In the genomic region with DNA sequence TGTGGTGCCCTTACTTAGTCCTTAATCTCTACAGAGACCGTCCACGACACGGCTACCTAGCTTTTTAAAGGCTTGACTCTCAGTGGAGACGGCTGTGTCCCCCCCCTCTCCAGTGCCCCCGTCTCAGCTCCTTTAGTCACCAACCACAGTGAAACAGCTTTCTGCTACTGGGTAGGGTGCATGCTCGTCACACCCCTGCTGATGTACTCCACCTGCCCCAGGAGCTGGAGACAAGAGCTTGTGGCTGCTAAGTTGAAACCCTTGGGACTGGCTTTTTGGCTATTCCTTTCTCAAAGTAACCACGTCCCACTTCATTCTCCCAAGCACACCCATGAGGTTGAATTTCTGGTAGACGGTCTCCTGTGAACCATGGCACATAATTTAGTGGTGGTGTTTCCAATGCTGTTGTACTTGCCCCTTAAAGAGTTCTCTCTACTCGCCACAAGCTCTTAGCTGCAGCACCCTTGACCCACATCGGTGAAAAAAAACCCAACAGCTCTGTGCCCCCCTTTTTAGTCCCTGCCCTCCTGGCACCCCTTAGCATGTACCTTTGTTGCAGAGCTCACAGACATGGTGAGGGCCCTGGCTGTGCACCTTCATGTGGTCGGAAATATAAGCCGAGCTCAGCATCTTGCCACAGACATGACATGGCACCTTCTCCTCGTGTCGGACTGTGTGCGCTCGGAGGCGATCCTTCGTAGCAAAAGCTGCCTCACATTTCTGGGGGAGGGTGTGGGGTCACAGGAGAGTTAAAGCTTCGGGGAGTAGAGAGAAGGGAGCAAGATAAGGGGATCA, we compare ENCODE assay signal across 8 mouse cellular contexts. TPM values are rescaled to one million over a fixed set of nuclear protein-coding genes. Genes with fewer than 3 reads are reported as not detected.
DNase-seq lines count a peak whose midpoint lies in the region; ATAC-seq and TF ChIP-seq lines count a peak whose summit lies in the region.

No protein-coding gene starts in this region.

- WGBS in forebrain, embryonic 14.5 days, result 17% methylated on average over 19 of the region's 19 CpGs
- 24% methylated on average over 19 of the region's 19 CpGs for WGBS in liver, embryonic 12.5 days (ENCODE audit: insufficient replicate concordance)
- WGBS in stomach, postnatal 0 days, result 18% methylated on average over 19 of the region's 19 CpGs

- TF ChIP-seq CTCF in ES-Bruce4 (IDR thresholded peaks at IDR 0.05; ENCODE audit: low read depth, low read length), result no peak
- TF ChIP-seq CTCF in stomach, postnatal 0 days (IDR thresholded peaks at IDR 0.05; ENCODE audit: low read depth), result no peak

- peak overlapping the region; percentile 92 for H3K9ac ChIP-seq in ES-Bruce4 (ENCODE audit: low read depth, poor library complexity, severe bottlenecking)
- peak overlapping the region; percentile 99 for H3K9ac ChIP-seq in forebrain, embryonic 14.5 days (ENCODE audit: low read length)
- H3K9ac ChIP-seq in liver, embryonic 12.5 days, result peak overlapping the region; percentile 100
- peak overlapping the region; percentile 87 for H3K9ac ChIP-seq in stomach, postnatal 0 days (ENCODE audit: low read length)

- H3K4me3 ChIP-seq in ES-Bruce4 (ENCODE audit: low read depth, low read length), result peak overlapping the region; percentile 73
- H3K4me3 ChIP-seq in forebrain, embryonic 14.5 days (ENCODE audit: low read depth, low read length), result peak overlapping the region; percentile 97
- H3K4me3 ChIP-seq in liver, embryonic 12.5 days, result peak overlapping the region; percentile 90
- H3K4me3 ChIP-seq in stomach, postnatal 0 days (ENCODE audit: low read depth, low read length), result peak overlapping the region; percentile 84

- DNase-seq in gastrocnemius, postnatal 25 days, result peak; percentile 25
- DNase-seq in gastrocnemius, postnatal 14 days, result no peak
- no peak for DNase-seq in forebrain, embryonic 14.5 days (ENCODE audit: low spot score)
- no peak for DNase-seq in stomach, postnatal 0 days (ENCODE audit: low spot score)
- DNase-seq in layer of hippocampus, postnatal 25 days (ENCODE audit: extremely low spot score in 1 of 2, low spot score in 1 of 2), result no peak
- DNase-seq in gastrocnemius, postnatal 4 days (ENCODE audit: low spot score in 2 of 2), result no peak

- peaks cover 33% of the 10 kb centered on the region for H3K36me3 ChIP-seq in ES-Bruce4 (ENCODE audit: control insufficient read depth, insufficient read depth, low read length, poor library complexity, severe bottlenecking)
- peaks cover 39% of the 10 kb centered on the region for H3K36me3 ChIP-seq in forebrain, embryonic 14.5 days (ENCODE audit: control insufficient read depth, insufficient read depth, low read length)
- H3K36me3 ChIP-seq in liver, embryonic 12.5 days, result peaks cover 54% of the 10 kb centered on the region
- peaks cover 3% of the 10 kb centered on the region; the same call in 1 of the 2 replicates for H3K36me3 ChIP-seq in stomach, postnatal 0 days (ENCODE audit: control insufficient read depth, insufficient read depth, low read length)

- H3K4me1 ChIP-seq in ES-Bruce4 (ENCODE audit: control insufficient read depth, insufficient read depth, low read length), result no peaks in the 10 kb centered on the region
- peaks cover 39% of the 10 kb centered on the region for H3K4me1 ChIP-seq in forebrain, embryonic 14.5 days (ENCODE audit: control insufficient read depth, insufficient read depth, low read length)
- peaks cover 75% of the 10 kb centered on the region for H3K4me1 ChIP-seq in liver, embryonic 12.5 days
- peaks cover 12% of the 10 kb centered on the region for H3K4me1 ChIP-seq in stomach, postnatal 0 days (replicated peaks; ENCODE audit: control insufficient read depth, insufficient read depth)

- peak overlapping the region; percentile 98 for H3K4me2 ChIP-seq in forebrain, embryonic 14.5 days (ENCODE audit: low read length)
- H3K4me2 ChIP-seq in liver, embryonic 12.5 days, result peak overlapping the region; percentile 98
- H3K4me2 ChIP-seq in stomach, postnatal 0 days (replicated peaks; ENCODE audit: low read depth), result peak overlapping the region; percentile 96

- TF ChIP-seq EP300 in ES-Bruce4 (IDR thresholded peaks at IDR 0.05; ENCODE audit: insufficient read depth, low read depth, low read length), result no peak
- TF ChIP-seq EP300 in stomach, postnatal 0 days (optimal IDR thresholded peaks at IDR 0.05), result no peak

- no peak for ATAC-seq in forebrain, embryonic 14.5 days
- ATAC-seq in liver, embryonic 12.5 days, result no peak
- no peak for ATAC-seq in stomach, postnatal 0 days (ENCODE audit: low FRiP score, low TSS enrichment)

- no peaks in the 10 kb centered on the region for H3K27me3 ChIP-seq in ES-Bruce4 (ENCODE audit: control insufficient read depth, insufficient read depth, low read length, poor library complexity, severe bottlenecking)
- H3K27me3 ChIP-seq in forebrain, embryonic 14.5 days (replicated peaks; ENCODE audit: control insufficient read depth, insufficient read depth, low read length), result no peaks in the 10 kb centered on the region
- H3K27me3 ChIP-seq in liver, embryonic 12.5 days (replicated peaks), result no peaks in the 10 kb centered on the region
- no peaks in the 10 kb centered on the region for H3K27me3 ChIP-seq in stomach, postnatal 0 days (ENCODE audit: control insufficient read depth, insufficient read depth, low read length)

- intact Hi-C loops in gastrocnemius, postnatal 14 days (cut with DNase I; ENCODE audit: low total_unique reads), result no loop called here

- H3K9me3 ChIP-seq in ES-Bruce4 (replicated peaks; ENCODE audit: control insufficient read depth, insufficient read depth, low read length, poor library complexity, severe bottlenecking), result no peaks in the 10 kb centered on the region
- H3K9me3 ChIP-seq in forebrain, embryonic 14.5 days (replicated peaks; ENCODE audit: control insufficient read depth, low read length), result no peaks in the 10 kb centered on the region
- H3K9me3 ChIP-seq in liver, embryonic 12.5 days (replicated peaks), result no peaks in the 10 kb centered on the region
- no peaks in the 10 kb centered on the region for H3K9me3 ChIP-seq in stomach, postnatal 0 days (ENCODE audit: control insufficient read depth, low read length)

- peak overlapping the region; percentile 3 for H3K27ac ChIP-seq in ES-Bruce4 (ENCODE audit: insufficient read depth, low read length)
- peak overlapping the region; percentile 99 for H3K27ac ChIP-seq in forebrain, embryonic 14.5 days (ENCODE audit: low read depth, low read length)
- peak overlapping the region; percentile 98 for H3K27ac ChIP-seq in liver, embryonic 12.5 days
- H3K27ac ChIP-seq in stomach, postnatal 0 days (replicated peaks), result no peak overlapping the region

- TF ChIP-seq POLR2A in ES-Bruce4 (IDR thresholded peaks at IDR 0.05; ENCODE audit: insufficient read depth, low read length), result no peak

RNA-seq across cellular contexts. Expression of gene Maz, which starts 2.7 kb away (rescaled TPM):
- 10 to 100 TPM; 64.0 to 66.1 TPM for total RNA-seq in gastrocnemius, postnatal 25 days (2021)
- 10 to 100 TPM; 53.6 to 58.2 TPM for total RNA-seq in gastrocnemius, postnatal 14 days (2021)
- polyA plus RNA-seq in ES-Bruce4 (2011; ENCODE audit: insufficient read depth, insufficient read length, low read depth, missing spikeins), result 117 and 123 TPM in 2 replicates
- polyA plus RNA-seq in forebrain, embryonic 14.5 days (2014; fragmentation: Nextera tagmentation; extraction: Ambion mirVana), result 53.1 and 54.1 TPM in 2 replicates
- 104 and 107 TPM in 2 replicates for polyA plus RNA-seq in liver, embryonic 12.5 days (2016; fragmentation: Nextera tagmentation; extraction: Ambion mirVana)
- polyA plus RNA-seq in stomach, postnatal 0 days (2015; fragmentation: Nextera tagmentation; extraction: Ambion mirVana), result 21.3 and 25.5 TPM in 2 replicates
- 100 to 1,000 TPM; 272 to 282 TPM for total RNA-seq in layer of hippocampus, postnatal 25 days (2021)
- 100 to 1,000 TPM; 129 to 131 TPM for total RNA-seq in gastrocnemius, postnatal 4 days (2021)

RNA-seq across cellular contexts. Expression of gene Prrt2, which starts 3.1 kb away (rescaled TPM):
- total RNA-seq in gastrocnemius, postnatal 25 days (2021), result under 1 TPM; 0.77 to 0.86 TPM
- total RNA-seq in gastrocnemius, postnatal 14 days (2021), result 1 to 10 TPM; 1.6 TPM
- 3.5 and 6.7 TPM in 2 replicates for polyA plus RNA-seq in ES-Bruce4 (2011; ENCODE audit: insufficient read depth, insufficient read length, low read depth, missing spikeins)
- 13.7 and 20.1 TPM in 2 replicates for polyA plus RNA-seq in forebrain, embryonic 14.5 days (2014; fragmentation: Nextera tagmentation; extraction: Ambion mirVana)
- polyA plus RNA-seq in liver, embryonic 12.5 days (2016; fragmentation: Nextera tagmentation; extraction: Ambion mirVana), result 0.88 and 2.1 TPM in 2 replicates
- 1.7 and 2.9 TPM in 2 replicates for polyA plus RNA-seq in stomach, postnatal 0 days (2015; fragmentation: Nextera tagmentation; extraction: Ambion mirVana)
- total RNA-seq in layer of hippocampus, postnatal 25 days (2021), result 100 to 1,000 TPM; 226 to 235 TPM
- total RNA-seq in gastrocnemius, postnatal 4 days (2021), result 1 to 10 TPM; 6.5 to 9.4 TPM

RNA-seq across cellular contexts. Expression of gene Gm42742, which starts 3.2 kb away (rescaled TPM):
- total RNA-seq in gastrocnemius, postnatal 25 days (2021), result 10 to 100 TPM; 15.9 to 17.5 TPM
- 10 to 100 TPM; 11.1 to 11.6 TPM for total RNA-seq in gastrocnemius, postnatal 14 days (2021)
- 2.2 and 23.9 TPM in 2 replicates for polyA plus RNA-seq in ES-Bruce4 (2011; ENCODE audit: insufficient read depth, insufficient read length, low read depth, missing spikeins)
- 65.0 and 68.5 TPM in 2 replicates for polyA plus RNA-seq in forebrain, embryonic 14.5 days (2014; fragmentation: Nextera tagmentation; extraction: Ambion mirVana)
- polyA plus RNA-seq in liver, embryonic 12.5 days (2016; fragmentation: Nextera tagmentation; extraction: Ambion mirVana), result 4.1 and 8.9 TPM in 2 replicates
- 12.0 and 27.5 TPM in 2 replicates for polyA plus RNA-seq in stomach, postnatal 0 days (2015; fragmentation: Nextera tagmentation; extraction: Ambion mirVana)
- 10 to 100 TPM; 51.0 to 57.8 TPM for total RNA-seq in layer of hippocampus, postnatal 25 days (2021)
- total RNA-seq in gastrocnemius, postnatal 4 days (2021), result 10 to 100 TPM; 26.0 to 26.6 TPM

RNA-seq across cellular contexts. Expression of gene Pagr1a, which starts 6.9 kb away (rescaled TPM):
- total RNA-seq in gastrocnemius, postnatal 25 days (2021), result 1 to 10 TPM; 2.4 to 8.7 TPM
- total RNA-seq in gastrocnemius, postnatal 14 days (2021), result 10 to 100 TPM in 1 of 2 experiments, 1 to 10 TPM in 1; 8.6 to 15.3 TPM
- polyA plus RNA-seq in ES-Bruce4 (2011; ENCODE audit: insufficient read depth, insufficient read length, low read depth, missing spikeins), result 12.7 and 27.9 TPM in 2 replicates
- 22.3 and 25.1 TPM in 2 replicates for polyA plus RNA-seq in forebrain, embryonic 14.5 days (2014; fragmentation: Nextera tagmentation; extraction: Ambion mirVana)
- 60.5 and 65.1 TPM in 2 replicates for polyA plus RNA-seq in liver, embryonic 12.5 days (2016; fragmentation: Nextera tagmentation; extraction: Ambion mirVana)
- polyA plus RNA-seq in stomach, postnatal 0 days (2015; fragmentation: Nextera tagmentation; extraction: Ambion mirVana), result 8.7 and 25.1 TPM in 2 replicates
- 10 to 100 TPM; 20.5 to 27.7 TPM for total RNA-seq in layer of hippocampus, postnatal 25 days (2021)
- 10 to 100 TPM in 1 of 2 experiments, 1 to 10 TPM in 1; 9.1 to 14.7 TPM for total RNA-seq in gastrocnemius, postnatal 4 days (2021)

RNA-seq across cellular contexts. Expression of gene Pagr1b, which starts 7.8 kb away (rescaled TPM):
- total RNA-seq in gastrocnemius, postnatal 25 days (2021), result not detected
- total RNA-seq in gastrocnemius, postnatal 14 days (2021), result under 1 TPM in 1 of 2 experiments, not detected in 1; 0.97 TPM
- polyA plus RNA-seq in ES-Bruce4 (2011; ENCODE audit: insufficient read depth, insufficient read length, low read depth, missing spikeins), result 22.1 and 26.6 TPM in 2 replicates
- 0.34 and 0.74 TPM in 2 replicates for polyA plus RNA-seq in forebrain, embryonic 14.5 days (2014; fragmentation: Nextera tagmentation; extraction: Ambion mirVana)
- 0.57 TPM in 1 of 2 replicates, not detected in the other for polyA plus RNA-seq in liver, embryonic 12.5 days (2016; fragmentation: Nextera tagmentation; extraction: Ambion mirVana)
- 0.42 TPM in 1 of 2 replicates, not detected in the other for polyA plus RNA-seq in stomach, postnatal 0 days (2015; fragmentation: Nextera tagmentation; extraction: Ambion mirVana)
- total RNA-seq in layer of hippocampus, postnatal 25 days (2021), result not detected
- 1 to 10 TPM; 1.8 to 2.5 TPM for total RNA-seq in gastrocnemius, postnatal 4 days (2021)

Comparison
In these comparisons a context has a peak if more than half of its experiments do, and no peak if none do; other contexts are left out.
1. RNA of gene Prrt2, which starts 3.1 kb away (total RNA-seq): 226 to 235 TPM in layer of hippocampus, postnatal 25 days; 6.5 to 9.4 TPM in gastrocnemius, postnatal 4 days, 1.6 TPM in gastrocnemius, postnatal 14 days and 0.77 to 0.86 TPM in gastrocnemius, postnatal 25 days; every median in the first group is over 10 times any median in the second.
2. Peak in every context shown above with its lines, with median percentiles within 50 percentile points of each other: H3K4me3 ChIP-seq, H3K9ac ChIP-seq and H3K4me2 ChIP-seq.